Mouse (Mus musculus) heart, embryonic 12.5 days (tissue): ENCODE measurements at regions not wholly inside any gene's neighbourhood (a gene's known extent, or its start where the extent isn't known, plus 50 kb on each side); places are given as distances from the start of the nearest gene placed in this dataset.

Experiments used
- ATAC-seq: fragments of 200-750 bp; cut with Nextera tagmentation; 2 replicates; pipeline ENCODE4 v1.8.0; 2017; ENCODE audit warnings: moderate TSS enrichment, moderate library complexity; ENCODE audit not compliant: insufficient number of reproducible peaks, low FRiP score
- H3K27ac ChIP-seq: fragments of 300-500 bp; sonication (generic); 2 replicates; pipeline ENCODE4 v1.5.1; 2016; ENCODE audit warnings: mild to moderate bottlenecking, moderate library complexity; ENCODE audit not compliant: poor library complexity, severe bottlenecking
- H3K27me3 ChIP-seq: fragments of 300-500 bp; sonication (generic); replicated peaks from 2 replicates; pipeline ENCODE4 v1.6.1; 2016; ENCODE audit warnings: mild to moderate bottlenecking, moderate library complexity
- H3K36me3 ChIP-seq: fragments of 300-500 bp; sonication (generic); 2 replicates; pipeline ENCODE4 v1.6.1; 2016; ENCODE audit warnings: mild to moderate bottlenecking, moderate library complexity
- H3K4me1 ChIP-seq: fragments of 300-500 bp; sonication (generic); replicated peaks from 2 replicates; pipeline ENCODE4 v1.6.1; 2016; ENCODE audit warnings: mild to moderate bottlenecking
- H3K4me2 ChIP-seq: fragments of 300-500 bp; sonication (generic); 2 replicates; pipeline ENCODE4 v1.6.1; 2016; ENCODE audit warnings: mild to moderate bottlenecking, moderate library complexity
- H3K4me3 ChIP-seq: fragments of 300-500 bp; sonication (generic); 2 replicates; pipeline ENCODE4 v1.5.1; 2016; ENCODE audit warnings: mild to moderate bottlenecking
- H3K9ac ChIP-seq: fragments of 300-500 bp; sonication (generic); 2 replicates; pipeline ENCODE4 v1.6.1; 2016; ENCODE audit warnings: mild to moderate bottlenecking, moderate library complexity
- H3K9me3 ChIP-seq: fragments of 300-500 bp; sonication (generic); replicated peaks from 2 replicates; pipeline ENCODE4 v1.6.1; 2016; ENCODE audit warnings: mild to moderate bottlenecking, moderate library complexity
- WGBS: fragments of 180-500 bp; shearing (Covaris S2); methylation state at CpG from one replicate; pipeline ENCODE4 v1.1.7; 2016; 5-methylcytosine and 5-hydroxymethylcytosine counted together

GRCm38 (mm10) chr3:57972469-57973245 lies 124.8 kb upstream of the Pfn2 start:
- H3K9ac ChIP-seq = no peak overlapping the region
- no peaks in the 10 kb centered on the region for H3K27me3 ChIP-seq
- 0 out of 2 replicates have a peak, but pooled peaks cover 8% of the 10 kb centered on the region for H3K4me1 ChIP-seq
- H3K36me3 ChIP-seq = no peaks in the 10 kb centered on the region
- no peak for ATAC-seq
- H3K4me3 ChIP-seq = no peak overlapping the region
- 41% methylated on average over 6 of the region's 6 CpGs for WGBS
- no peak overlapping the region for H3K27ac ChIP-seq
- H3K4me2 ChIP-seq = no peak overlapping the region
- H3K9me3 ChIP-seq = no peaks in the 10 kb centered on the region

DNA sequence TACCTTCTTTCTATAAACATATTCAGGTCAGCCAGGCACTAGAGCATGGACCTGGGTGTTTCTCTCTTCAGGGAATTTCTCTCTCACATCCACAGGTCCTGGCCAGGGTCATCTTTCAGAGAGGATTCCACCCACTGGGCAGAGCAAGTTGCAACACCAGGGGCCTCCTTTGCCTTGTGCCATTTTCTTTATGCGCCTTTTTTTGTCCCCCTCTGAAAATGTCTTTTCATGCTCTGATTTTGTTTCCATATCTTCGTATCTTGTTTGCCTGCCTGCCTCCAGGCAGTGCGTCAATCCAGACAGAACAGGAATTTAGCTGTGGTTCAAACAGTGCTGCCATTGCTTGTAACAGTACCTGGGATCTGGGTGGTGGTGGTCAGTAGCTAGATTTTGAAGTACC lies 125.7 kb upstream of the Pfn2 start:
- Histone ChIP-seq H3K9ac (no peak overlapping the region), H3K27me3 (no peaks in the 10 kb centered on the region), H3K27ac (no peak overlapping the region), H3K9me3 (no peaks in the 10 kb centered on the region), H3K4me2 (no peak overlapping the region), H3K36me3 (no peaks in the 10 kb centered on the region), H3K4me3 (no peak overlapping the region), H3K4me1 (0 out of 2 replicates have a peak, but pooled peaks cover 8% of the 10 kb centered on the region)
- WGBS = 79% methylated on average over 3 of the region's 3 CpGs
- ATAC-seq = no peak

DNA sequence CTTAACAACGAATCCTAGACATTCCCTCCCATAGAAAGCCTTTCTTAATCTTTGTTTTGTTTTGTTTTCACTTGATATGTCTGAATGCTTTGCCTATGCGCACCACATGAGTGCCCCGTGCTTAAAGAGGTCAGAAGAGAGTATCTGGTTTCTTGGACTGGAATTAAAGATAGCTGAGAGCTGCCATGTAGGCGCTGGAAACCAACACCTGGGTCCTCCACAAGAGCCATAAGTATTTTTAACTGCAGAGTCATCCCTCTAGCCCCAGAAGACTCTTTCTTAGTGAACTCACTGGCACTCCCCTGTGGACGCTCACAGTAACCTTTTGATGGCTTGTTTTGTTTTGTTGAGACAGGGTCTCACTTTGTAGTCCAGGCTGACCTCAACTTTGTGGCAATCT lies 127.5 kb upstream of the Pfn2 start:
- WGBS = 32% methylated on average over 5 of the region's 5 CpGs
- Histone ChIP-seq H3K4me1 (0 out of 2 replicates have a peak, but pooled peaks cover 8% of the 10 kb centered on the region), H3K27me3 (no peaks in the 10 kb centered on the region), H3K9ac (no peak overlapping the region), H3K36me3 (no peaks in the 10 kb centered on the region), H3K4me2 (no peak overlapping the region), H3K4me3 (no peak overlapping the region), H3K9me3 (no peaks in the 10 kb centered on the region), H3K27ac (no peak overlapping the region)
- no peak for ATAC-seq

DNA sequence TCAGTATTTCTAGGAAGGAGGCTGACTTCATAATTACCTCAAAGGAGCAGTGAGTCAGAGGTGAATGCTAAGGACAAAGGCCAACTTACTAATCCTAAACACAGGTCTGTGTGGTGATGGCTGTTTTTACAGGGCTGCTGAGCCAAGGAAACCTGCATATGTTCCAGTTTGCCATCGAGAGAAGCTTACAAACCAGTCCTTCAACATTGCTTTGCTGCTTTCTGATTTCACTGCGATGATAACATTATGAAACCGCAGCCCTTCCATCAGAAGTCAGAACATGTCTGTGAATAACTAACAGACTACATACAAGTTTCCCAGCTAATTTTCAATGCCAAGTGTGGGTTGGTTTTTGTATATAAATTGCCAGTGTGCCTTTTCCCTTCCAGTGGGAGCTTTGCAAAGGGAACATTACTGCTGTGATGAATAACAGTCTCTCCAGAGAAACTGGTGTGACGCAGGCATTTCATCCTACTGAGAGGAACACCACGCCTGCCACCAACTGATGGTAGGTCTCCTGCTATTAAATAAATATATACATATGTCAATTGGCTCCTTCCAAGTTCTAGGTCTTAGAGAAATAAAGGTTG lies 128.9 kb upstream of the Pfn2 start:
- ATAC-seq = no peak
- Histone ChIP-seq H3K36me3 (no peaks in the 10 kb centered on the region), H3K4me2 (no peak overlapping the region), H3K27ac (no peak overlapping the region), H3K27me3 (no peaks in the 10 kb centered on the region), H3K9me3 (no peaks in the 10 kb centered on the region), H3K4me1 (0 out of 2 replicates have a peak, but pooled peaks cover 8% of the 10 kb centered on the region), H3K4me3 (no peak overlapping the region), H3K9ac (no peak overlapping the region)
- 84% methylated on average over 5 of the region's 5 CpGs for WGBS

- H3K4me1 ChIP-seq = no peaks in the 10 kb centered on the region
- no peak overlapping the region for H3K27ac ChIP-seq
- ATAC-seq = no peak
- no peak overlapping the region for H3K4me3 ChIP-seq
- no peaks in the 10 kb centered on the region for H3K36me3 ChIP-seq
- WGBS = 62% methylated on average over 3 of the region's 3 CpGs
- H3K9me3 ChIP-seq = no peaks in the 10 kb centered on the region
- H3K9ac ChIP-seq = no peak overlapping the region
- H3K4me2 ChIP-seq = no peak overlapping the region
- no peaks in the 10 kb centered on the region for H3K27me3 ChIP-seq
Observed at GRCm38 (mm10) chr3:57988175-57988574, 140.3 kb upstream of the Pfn2 start.

DNA sequence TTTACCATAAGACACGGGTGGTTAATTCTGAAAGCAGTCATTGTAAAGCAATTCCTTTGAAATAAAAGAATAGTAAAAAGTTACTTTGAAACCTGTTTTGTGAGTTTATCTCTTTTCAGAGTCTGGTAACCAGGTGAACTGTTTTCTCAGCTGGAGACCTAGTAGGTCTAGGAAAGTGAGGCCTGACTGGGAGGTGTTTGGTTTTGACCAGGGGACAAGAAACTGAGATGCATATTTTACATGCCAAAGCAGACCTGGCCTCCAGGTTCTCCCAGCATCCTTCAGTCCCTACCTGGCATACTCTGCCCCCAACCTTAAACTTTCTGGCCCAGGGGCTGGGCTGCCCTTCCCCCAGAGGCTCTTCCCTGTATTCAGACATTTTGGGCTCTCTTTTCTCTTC lies 142.9 kb upstream of the Pfn2 start:
- H3K27me3 ChIP-seq = no peaks in the 10 kb centered on the region
- H3K9me3 ChIP-seq = no peaks in the 10 kb centered on the region
- no peak overlapping the region for H3K9ac ChIP-seq
- H3K4me2 ChIP-seq = no peak overlapping the region
- no peaks in the 10 kb centered on the region for H3K36me3 ChIP-seq
- ATAC-seq = no peak
- 72% methylated on average over 1 of the region's 1 CpGs for WGBS
- H3K4me1 ChIP-seq = no peaks in the 10 kb centered on the region
- H3K27ac ChIP-seq = no peak overlapping the region
- no peak overlapping the region for H3K4me3 ChIP-seq

- 78% methylated on average over 6 of the region's 6 CpGs for WGBS
- H3K4me3 ChIP-seq = no peak overlapping the region
- H3K4me2 ChIP-seq = no peak overlapping the region
- no peaks in the 10 kb centered on the region for H3K4me1 ChIP-seq
- H3K9me3 ChIP-seq = no peaks in the 10 kb centered on the region
- no peak overlapping the region for H3K9ac ChIP-seq
- no peak for ATAC-seq
- no peaks in the 10 kb centered on the region for H3K27me3 ChIP-seq
- no peaks in the 10 kb centered on the region for H3K36me3 ChIP-seq
- no peak overlapping the region for H3K27ac ChIP-seq
Observed at GRCm38 (mm10) chr3:57998121-57999102, 150.5 kb upstream of the Pfn2 start.

GRCm38 (mm10) chr3:58002792-58003574 lies 155.1 kb upstream of the Pfn2 start:
- H3K9ac ChIP-seq = no peak overlapping the region
- no peaks in the 10 kb centered on the region for H3K9me3 ChIP-seq
- no peak overlapping the region for H3K27ac ChIP-seq
- no peak for ATAC-seq
- H3K36me3 ChIP-seq = no peaks in the 10 kb centered on the region
- H3K4me2 ChIP-seq = no peak overlapping the region
- no peaks in the 10 kb centered on the region for H3K4me1 ChIP-seq
- H3K4me3 ChIP-seq = no peak overlapping the region
- WGBS = 64% methylated on average over 7 of the region's 7 CpGs
- no peaks in the 10 kb centered on the region for H3K27me3 ChIP-seq

GRCm38 (mm10) chr3:58024750-58025392 lies 177.0 kb upstream of the Pfn2 start:
- WGBS = 74% methylated on average over 3 of the region's 3 CpGs
- H3K27ac ChIP-seq = no peak overlapping the region
- ATAC-seq = no peak

DNA sequence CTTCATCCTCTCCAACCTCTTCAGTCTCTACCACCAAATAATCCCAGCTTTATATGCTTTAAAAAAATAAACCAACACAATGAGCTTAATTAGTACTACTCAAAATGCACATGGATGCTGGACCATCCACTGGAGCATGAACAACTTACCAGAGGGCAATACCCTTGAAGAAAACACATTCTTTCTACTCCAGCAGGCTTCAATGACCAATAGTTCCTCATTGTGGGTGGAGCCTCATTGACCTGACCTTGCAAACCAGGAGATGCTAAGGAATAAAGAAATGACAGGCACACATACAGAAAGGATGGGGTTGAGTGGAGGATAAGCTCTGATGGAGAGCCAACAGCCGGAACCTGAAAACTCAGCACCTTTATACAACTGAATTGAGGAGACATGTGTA lies 201.7 kb upstream of the Pfn2 start:
- H3K4me2 ChIP-seq = no peak overlapping the region

More at GRCm38 (mm10) chr3:58024750-58025392, 177.0 kb upstream of the Pfn2 start:
- Histone ChIP-seq H3K27me3 (no peaks in the 10 kb centered on the region), H3K4me2 (no peak overlapping the region), H3K9ac (no peak overlapping the region), H3K9me3 (no peaks in the 10 kb centered on the region), H3K36me3 (no peaks in the 10 kb centered on the region), H3K4me3 (no peak overlapping the region), H3K4me1 (peaks cover 11% of the 10 kb centered on the region)

More for the DNA sequence above, 201.7 kb upstream of the Pfn2 start:
- WGBS = 94% methylated on average over 1 of the region's 1 CpGs
- ATAC-seq = no peak
- Histone ChIP-seq H3K4me1 (peaks cover 4% of the 10 kb centered on the region), H3K27ac (no peak overlapping the region), H3K9me3 (no peaks in the 10 kb centered on the region), H3K9ac (no peak overlapping the region), H3K4me3 (no peak overlapping the region), H3K36me3 (no peaks in the 10 kb centered on the region), H3K27me3 (no peaks in the 10 kb centered on the region)
